Mouse (Mus musculus): Measurements from ENCODE around the gene Mob1a.

Gene Mob1a

DNA sequence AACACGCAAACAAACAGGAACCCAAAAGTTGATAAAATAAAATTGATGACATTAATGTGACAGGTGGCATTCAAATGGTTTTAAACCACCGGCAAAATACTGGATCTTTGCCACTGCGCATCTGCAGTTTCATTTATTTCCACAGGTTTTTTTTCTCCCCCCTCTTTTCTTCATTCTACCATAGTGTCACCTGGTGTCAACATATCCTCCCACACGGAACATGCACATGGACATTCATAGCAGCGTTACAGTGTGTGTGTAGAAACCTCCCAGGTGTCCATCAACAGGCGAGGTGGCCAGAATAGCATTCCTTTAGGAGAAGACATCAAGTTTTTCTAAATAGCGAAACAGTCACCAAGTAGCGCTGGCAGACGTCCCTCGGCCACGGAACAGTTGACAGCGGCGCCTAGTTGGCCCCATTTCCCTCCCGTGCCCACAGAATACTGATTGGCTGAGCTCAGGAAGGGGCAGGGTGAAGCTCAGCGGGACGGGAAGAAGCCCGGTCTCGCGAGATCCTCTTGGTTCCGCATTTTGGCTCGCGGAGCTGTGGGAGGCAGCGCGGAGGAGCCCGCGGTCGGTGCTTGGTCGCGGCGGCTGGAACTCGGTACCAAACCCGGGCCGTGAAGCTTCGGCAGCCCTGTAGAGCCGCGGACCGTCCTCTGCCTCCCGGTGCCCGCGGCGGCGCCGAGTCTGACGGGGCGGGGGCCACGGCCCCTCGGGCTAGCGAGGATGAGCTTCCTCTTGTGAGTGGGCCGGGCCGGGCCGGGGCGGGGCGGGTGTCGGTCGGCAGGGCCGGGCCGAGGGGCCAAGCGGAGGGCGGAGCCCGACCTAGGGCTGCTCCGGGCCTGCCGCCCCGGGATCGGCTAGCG, at the start of gene Mob1a, which contains the start of gene Mthfd2:
TSS of gene Mob1a (plus strand) at position 492 of the 869 bp plus-strand sequence.
TSS of gene Mthfd2 (minus strand) at position 384 of the 869 bp plus-strand sequence.
- peak; percentile 93 for DNase-seq (ENCODE audit: low read depth)

DNA sequence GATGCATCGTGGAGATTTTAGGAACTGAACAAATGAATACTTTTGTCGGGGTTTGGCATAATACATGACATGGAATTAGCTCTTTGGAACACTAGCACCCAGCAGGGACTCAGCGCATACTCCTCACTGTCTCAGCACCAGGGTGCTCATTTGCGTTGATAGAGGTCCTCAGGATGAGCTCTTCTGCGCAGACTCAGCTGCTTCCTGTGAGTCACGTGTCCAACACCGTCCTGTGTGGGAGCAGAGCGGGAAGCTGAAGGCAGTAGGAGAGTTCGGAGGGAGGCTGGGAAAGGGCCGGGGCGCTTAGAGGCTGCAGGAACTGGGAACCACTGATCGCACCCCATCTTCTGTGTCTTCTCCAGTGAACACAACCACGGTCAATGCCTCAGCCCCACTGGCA, 48.7 kb upstream of the Mob1a start:
- no peak for DNase-seq (ENCODE audit: low read depth)

DNA sequence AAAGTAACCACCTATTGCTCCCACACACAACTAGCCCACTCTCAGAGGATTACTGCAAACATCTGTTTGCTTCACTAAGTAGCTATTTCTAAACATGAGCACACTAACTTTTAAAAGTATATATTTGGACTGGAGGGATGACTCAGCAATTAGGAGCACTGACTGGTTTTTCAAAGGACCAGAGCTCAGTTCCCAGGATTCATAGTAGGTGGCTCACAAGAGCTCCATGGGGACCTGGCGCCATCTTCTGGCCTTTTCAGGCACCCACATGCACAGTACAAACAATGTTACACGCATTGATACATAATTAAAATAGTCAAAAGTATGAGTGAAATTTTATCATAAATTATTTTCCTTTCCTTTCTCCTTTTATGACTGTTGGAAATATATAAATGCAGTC, 46.9 kb upstream of the Mob1a start:
- peak; percentile 47 for DNase-seq (ENCODE audit: low read depth)

DNA sequence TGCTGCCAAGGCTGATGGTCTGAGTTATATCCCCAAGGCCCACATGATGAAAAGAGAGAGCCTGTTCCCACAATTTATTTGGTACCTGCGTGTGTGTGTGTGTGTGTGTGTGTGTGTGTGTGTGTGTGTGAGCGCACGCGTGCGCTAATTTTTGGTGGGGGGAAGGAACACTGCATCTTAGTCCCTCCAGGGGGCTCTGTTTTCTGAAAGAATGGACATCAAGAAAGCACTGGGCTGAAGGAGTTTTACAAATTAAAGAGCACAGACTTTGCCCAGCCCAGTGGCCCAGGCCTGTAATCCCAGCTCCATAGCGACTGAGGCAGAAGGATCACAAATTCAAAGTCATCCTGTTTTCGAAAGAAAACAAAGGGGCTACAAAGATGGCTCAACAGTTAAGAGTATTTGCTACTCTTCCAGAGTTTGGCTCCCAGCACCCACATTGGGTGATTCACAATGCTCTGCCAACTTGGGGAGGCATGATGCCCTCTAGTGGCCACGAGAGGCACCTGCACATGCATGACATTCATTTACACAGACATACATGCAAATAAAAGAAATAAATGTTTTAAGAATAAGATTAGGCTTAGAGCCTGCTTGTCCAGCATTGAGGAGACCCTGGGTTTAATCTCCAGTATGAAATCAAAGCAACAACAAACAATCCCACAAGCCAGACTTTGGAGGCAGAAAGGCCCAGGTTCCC, 45.4 kb upstream of the Mob1a start:
- no peak for DNase-seq (ENCODE audit: low read depth)

DNA sequence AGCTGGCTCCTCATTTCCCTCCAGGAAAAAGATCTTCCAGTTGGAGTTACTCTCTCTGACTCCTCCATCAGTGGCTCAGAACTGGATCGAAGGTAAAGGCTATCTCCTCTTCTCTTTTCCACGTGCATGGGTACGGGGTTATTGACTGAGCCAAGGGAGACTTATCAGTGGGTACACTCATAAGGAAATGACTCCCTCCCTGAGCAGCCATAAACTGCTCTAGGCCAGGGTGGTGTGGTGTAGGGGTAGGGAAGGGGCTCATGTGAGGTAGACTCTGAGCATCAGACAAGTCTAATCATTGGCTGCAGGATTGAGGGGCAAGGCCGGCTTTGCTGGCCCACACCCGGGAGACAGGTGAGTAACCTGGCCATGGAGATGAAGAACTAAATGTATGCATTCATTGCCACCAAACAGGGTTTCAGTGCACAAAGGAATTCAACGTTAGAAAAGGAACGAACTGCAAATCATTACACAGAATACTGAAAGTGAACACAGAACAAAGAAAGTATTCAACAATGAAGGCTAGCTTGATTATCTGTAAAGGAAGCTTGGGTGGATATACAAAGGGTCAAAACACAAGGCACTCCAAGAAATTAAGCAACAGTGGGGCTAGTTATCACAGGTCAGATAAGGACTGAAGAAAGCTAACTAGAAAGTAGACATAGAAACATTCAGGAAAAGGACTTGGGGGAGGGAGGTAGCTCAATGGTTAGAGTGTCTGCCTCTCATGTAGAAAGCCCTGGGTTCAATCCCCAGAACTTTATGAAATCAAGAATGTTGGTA, 25.2 kb upstream of the Mob1a start:
- DNase-seq (ENCODE audit: low read depth) = no peak

DNA sequence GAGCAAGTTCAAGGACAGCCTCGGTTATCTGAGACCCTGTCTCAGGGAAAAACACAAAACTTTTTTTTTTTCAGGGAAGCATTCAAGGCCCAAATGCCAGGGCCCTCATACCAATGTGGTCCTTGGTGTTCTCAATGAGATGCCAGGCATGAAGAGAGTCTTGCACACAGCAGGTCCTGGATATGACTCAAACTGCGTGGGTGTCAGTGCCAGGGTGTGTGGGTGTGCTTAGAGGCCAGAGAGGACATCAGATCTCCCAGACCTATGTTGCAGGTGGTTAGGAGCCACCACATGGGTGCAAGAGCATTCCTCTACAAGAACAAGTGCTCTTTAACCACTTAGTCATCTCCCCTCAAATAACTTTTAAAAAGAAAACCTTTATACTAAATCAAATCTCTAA, 24.5 kb upstream of the Mob1a start:
- DNase-seq (ENCODE audit: low read depth) = no peak

DNA sequence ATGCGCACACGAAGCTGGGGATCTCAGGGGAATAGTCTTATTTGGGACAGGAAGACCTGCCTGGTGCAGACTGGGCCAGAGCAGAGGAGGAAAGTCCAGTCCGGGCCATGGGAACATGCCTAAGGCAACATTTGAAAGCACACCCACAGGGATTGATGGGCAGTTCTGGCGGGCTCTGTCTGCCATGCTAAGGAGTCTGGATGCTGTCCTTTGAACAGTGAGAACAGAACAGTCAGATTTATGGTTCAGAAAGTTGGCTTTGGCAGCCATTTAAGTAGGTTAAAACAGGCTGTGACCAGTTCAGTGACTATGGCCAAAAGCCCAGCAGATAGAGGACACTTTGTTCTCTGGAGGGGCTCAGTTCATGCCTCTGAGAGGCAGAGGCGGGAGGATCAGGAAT, 23.6 kb upstream of the Mob1a start:
- DNase-seq (ENCODE audit: low read depth) = no peak

DNA sequence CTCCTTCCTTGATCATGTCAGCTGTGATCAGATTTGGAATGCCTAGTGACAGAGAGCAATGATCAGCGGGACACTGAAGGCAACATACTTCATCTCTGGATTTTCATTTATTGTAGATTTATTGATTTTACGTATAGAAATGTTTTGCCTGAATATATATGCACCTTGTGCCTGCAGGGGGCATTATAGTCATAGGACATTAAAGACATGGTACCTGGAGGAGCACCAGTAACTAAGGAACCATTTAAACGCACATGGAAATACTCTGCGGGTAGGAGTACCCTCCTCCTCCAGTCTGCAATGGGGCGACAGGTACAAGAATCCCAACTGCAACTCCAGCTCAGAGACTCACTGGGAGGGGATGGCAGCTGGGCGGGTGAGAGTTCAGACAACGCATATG, 16.8 kb upstream of the Mob1a start:
- DNase-seq (ENCODE audit: low read depth) = no peak

DNA sequence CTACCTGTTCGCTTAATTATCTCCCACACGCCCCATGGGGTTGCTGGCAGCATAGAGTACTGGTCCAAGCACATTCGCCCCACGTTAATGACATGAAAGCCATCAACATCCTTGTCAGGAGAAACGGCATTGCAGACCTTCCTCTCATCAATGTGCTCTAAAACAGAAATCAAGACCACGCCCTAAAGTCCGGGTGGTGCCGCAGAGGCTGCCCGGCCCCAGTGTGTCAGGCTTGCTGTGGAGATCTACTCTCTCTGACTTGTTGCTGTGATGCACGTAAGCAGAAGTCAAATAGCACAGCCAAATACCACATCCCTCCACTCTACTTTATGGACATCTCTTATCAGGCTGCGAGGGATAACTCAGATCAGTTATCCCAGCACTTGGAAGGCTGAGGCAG, 14.6 kb upstream of the Mob1a start:
- DNase-seq (ENCODE audit: low read depth) = no peak

DNA sequence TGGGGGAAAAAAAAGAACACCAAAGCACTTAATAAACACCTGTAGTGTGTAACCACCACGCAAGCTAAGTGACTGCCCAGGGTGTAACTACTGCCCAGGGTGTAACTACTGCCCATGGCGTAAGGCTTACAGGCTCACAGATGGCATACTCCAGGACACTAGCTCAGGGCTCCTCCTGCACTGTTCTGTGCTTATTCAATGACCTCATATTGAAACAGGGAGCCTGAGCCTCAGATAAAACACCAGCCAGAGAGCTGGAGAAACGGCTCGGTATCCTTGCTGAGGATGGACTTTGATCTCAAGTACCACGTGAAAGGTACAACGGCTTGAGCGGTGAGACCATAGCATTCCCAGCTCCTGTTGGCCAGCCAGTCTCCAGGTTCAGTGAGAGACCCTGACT, 13.8 kb upstream of the Mob1a start:
- no peak for DNase-seq (ENCODE audit: low read depth)

DNA sequence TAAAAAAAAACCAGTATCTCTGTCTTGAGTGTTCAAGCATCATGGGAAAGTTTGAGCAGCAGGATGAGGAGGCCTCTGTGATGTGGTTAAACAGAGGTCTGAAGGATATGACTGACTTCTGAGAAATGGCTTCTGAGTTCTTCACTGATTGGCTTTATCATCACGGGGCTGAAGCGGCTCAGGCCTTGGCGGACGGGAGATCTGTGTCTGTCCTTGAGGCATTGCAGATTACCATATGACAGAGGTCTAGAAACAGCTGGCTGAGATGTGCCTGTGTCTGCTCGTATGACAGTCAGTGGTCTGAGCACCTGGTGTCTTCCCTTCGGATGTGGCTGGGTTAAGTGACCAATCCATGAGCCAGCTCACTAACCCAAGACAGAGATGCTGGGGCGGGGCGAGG, 13.3 kb upstream of the Mob1a start:
- no peak for DNase-seq (ENCODE audit: low read depth)

DNA sequence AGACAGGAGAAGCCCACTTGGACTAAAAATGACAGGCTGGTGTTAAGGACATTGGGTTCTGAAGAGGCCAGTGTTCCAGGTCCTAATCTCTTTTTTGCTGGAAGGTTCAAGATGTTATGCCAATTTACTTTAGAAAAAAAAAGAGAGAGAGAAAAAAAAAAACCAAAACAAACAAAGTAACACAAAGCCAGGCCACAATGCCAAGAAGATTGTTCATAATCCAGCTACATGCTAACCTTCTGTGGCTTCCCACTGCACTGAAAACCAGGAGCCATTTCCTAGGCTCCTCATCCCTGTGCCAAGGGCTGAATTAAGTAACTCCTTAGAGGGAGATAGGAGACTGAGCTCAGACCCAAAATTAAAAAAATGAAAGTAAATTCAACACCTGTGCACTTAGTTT, 10.5 kb upstream of the Mob1a start:
- no peak for DNase-seq (ENCODE audit: low read depth)

DNA sequence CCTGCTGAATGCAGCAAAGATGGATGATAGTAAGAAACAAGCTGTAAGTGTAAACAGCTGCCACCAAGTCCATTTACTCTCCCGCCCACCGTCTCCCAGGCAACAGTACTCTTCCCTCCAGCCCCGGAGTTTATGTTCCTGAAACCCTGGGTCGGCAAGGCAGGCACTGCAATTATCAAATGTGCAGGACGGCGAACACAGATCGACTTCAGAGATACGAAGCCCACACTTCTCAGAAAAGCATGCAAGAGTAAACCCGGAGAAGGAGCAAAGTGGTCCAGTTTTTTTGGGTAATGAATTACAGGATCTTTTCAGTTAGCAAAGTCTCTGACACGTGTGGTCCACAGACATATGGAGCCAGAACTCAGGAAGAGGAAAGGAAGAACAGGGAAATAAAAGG, 9.8 kb upstream of the Mob1a start:
- no peak for DNase-seq (ENCODE audit: low read depth)

DNA sequence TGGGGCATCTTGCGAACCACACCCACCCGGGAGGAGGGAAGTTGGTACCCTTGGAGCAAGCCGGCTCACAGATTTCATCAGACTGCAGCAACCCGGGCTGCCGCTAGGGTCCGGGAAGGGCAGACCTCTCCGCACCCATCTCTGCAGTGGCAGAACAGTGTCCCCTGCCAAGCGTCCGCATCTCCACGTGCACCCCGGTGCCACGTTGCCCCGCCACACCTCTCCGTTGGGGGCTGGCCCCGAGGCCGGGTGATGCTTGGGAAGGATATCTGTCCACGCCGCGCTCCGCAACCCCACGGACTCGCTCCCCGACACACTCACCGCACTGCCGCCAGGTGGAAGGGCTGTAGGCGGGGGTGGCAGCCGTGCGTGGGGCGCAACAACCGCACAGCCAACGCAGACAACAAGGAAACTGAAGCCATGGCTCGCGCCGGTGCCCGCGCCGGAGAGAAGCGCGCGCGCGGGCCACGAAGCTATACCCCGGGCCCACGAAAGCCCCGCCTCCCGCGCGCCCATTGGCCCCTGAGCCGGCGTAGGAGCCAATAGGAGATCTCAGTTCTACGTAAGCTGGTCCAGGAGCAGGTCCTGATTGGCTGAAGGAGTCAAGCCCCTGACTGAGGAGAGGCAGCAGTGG, 8.6 kb upstream of the Mob1a start:
- peak; percentile 79 for DNase-seq (ENCODE audit: low read depth)

DNA sequence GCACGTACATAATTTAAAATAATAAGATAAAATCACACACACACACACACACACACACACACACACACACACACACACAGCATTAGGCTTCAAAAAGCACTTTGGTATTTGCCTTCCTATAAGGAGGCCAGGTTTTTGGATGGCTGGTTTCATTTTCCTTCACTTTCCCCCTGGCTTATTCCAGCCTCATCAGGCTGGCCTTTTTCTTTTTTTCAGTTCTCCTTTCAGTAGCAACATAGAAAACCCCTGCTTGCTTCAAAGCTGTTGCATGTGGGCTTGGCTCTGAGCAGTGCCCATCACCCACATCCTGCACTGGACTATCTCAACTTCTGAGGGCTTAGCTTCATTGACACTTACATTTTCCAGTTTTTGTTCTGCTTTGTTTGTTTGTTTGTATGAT, 3.9 kb upstream of the Mob1a start:
- DNase-seq (ENCODE audit: low read depth) = no peak

DNA sequence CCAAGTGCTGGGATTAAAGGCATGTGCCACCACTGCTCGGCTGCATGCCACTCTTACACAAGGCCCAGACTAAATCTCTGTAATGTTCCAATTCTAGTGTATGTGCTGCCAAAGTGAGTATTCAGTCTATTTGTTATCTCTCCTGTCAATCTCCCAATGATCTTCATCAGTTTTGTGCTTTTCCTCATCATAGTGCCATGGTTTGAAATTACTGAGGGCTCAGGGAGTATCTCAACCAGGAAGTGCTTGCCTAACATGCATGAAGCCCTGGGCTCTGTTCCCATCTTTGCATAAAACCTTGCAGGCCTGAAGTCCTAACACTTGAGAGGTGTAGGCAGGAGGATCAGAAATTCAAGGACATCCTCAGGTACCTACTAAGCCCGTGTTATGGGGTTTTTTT, 3.0 kb upstream of the Mob1a start:
- DNase-seq (ENCODE audit: low read depth) = no peak

DNA sequence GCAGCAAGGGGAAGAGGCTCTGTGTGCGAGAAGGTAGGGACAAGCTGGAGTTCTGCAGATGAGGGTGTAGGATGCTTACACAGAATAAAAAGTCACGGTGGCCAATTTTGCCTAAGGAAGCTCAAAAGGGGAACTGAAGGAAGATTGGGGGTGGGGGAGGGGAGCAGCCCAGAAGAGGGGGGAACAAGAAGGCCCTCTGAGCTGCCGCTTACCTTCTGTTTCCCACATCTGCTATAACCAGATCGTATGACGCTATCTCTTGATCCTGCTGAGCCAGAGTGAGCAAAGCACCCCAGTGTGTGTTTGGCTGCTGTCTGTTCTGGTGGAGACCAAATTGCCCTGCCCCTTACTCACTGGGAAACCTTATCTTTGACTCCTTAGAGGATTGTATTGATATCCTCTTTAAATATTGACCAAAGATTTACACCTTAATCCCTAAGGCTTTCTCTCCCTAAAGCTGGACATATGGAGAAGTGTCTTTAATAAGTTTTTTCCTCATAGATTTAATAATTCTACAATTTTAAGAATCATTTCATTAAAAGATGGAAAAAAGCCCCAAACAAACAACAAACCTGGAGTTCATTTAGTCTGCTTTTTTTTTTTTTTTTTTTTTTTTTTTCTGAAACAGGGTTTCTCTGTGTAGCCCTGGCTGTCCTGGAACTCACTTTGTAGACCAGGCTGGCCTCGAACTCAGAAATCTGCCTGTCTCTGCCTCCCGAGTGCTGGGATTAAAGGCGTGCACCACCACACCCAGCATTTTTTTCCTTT, 2.0 kb upstream of the Mob1a start:
- peak; percentile 49 for DNase-seq (ENCODE audit: low read depth)

DNA sequence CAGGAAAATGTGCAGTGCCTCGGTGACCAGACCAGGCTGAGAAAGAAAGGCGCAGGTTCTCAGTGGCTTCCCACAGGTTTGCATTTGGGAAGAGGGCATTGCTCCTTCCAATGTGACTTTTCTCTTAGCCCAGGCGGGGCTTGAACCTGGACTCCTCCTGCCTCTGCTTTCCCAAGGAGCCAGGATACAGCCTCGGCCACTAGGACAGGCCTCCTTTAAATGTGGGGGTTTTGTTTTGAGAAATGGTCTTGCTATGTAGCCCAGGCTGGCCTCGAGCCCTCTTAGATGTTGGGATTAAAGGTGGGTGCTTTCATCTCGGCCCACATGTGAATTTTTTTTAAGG, 549 bp downstream of the Mob1a start:
- no peak for DNase-seq (ENCODE audit: low read depth)

DNA sequence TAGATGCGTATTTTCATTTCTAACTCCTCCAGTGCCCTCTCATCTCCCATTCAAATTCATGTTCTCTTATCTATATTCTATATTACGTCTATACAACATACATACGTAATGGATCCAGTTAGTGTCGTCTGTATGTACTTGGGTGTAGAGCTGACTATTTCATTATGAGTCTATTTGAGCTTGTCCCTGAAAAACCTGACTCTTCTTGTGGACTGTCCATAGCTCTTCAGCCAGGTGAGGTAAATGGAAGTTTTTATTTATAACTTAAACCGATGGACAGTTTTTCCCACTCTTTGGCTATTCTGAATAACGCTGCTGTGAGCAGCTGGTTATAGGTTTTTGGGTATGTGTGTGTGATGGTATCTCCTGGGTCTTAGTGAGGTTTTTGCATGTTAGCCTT, 945 bp downstream of the Mob1a start:
- no peak for DNase-seq (ENCODE audit: low read depth)

DNA sequence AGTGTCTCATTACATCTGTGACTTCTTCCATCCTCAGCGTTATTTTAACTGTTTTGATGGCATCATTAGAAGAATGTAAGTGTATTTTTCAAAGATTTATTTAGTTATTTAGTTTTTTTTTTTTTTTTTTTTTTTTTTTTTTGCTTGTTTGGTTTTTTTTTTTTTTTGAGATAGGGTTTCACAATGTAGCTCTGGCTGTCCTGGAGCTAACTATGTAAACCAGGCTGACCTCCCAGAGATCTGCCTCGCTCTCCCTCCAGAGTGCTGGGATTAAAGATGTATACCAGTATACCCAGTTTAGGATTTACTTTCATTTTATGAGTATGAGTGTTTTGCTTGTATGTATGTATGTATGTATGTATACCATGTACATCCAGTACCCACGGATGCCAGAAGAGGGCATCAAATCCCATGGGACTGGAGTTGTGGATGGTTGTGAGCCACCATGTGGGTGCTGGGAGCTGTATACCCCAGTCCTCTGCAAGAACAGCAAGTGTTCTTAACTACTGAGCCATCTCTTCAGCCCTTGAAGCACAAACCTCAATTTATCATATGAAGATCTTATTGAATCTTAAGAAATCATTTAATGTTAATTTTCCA, 1.9 kb downstream of the Mob1a start:
- no peak for DNase-seq (ENCODE audit: low read depth)

DNA sequence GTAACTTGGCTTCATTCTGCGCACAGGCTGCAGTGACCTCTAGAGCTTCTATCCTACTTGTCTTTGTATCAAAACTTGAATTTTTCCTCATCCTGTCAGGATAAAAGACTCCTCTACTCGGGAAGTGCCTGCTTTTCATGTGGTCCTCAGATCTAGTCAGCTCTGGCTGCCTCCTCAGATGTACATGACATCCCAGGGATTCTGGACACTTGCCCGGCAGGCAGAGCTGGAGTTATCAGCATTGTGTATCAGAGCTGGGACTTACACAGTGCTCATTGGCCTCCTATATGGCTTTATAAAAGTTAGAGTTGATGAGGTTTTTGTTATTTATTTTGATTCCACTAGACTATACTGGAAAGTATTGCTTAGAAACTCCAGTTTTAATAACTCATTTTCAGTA, 15.6 kb downstream of the Mob1a start:
- DNase-seq (ENCODE audit: low read depth) = no peak
